Mouse (Mus musculus): Measurements from ENCODE around the gene Olfr521. TPM values are rescaled to one million over a fixed set of nuclear protein-coding genes. Genes with fewer than 3 reads are reported as not detected.

Olfr521 gene
- total and polyA plus RNA-seq, 3 experiments, result not detected

- DNase-seq (ENCODE audit: extremely low read depth), result peak; percentile 95
These were observed 32.1 kb downstream of the Olfr521 start for GRCm38 (mm10) chr7:99795192-99795981.

GRCm38 (mm10) chr7:99796471-99796870, 33.2 kb downstream of the Olfr521 start:
- no peaks in the 10 kb centered on the region for H3K79me2 ChIP-seq (replicated peaks; ENCODE audit: control insufficient read depth, extremely low read depth, insufficient read depth, poor library complexity, severe bottlenecking)
- TF ChIP-seq CHD1 (IDR thresholded peaks at IDR 0.05; ENCODE audit: low read depth, low read length) (no peak), USF1 (IDR thresholded peaks at IDR 0.05; ENCODE audit: low read depth, low read length) (no peak), CHD2 (IDR thresholded peaks at IDR 0.05; ENCODE audit: low read length) (no peak), ZKSCAN1 (IDR thresholded peaks at IDR 0.05; ENCODE audit: borderline replicate concordance, low read depth, low read length) (no peak), NRF1 (IDR thresholded peaks at IDR 0.05; ENCODE audit: low read depth, low read length) (no peak)
- peaks cover 22% of the 10 kb centered on the region for H3K9me3 ChIP-seq (replicated peaks; ENCODE audit: low read length)
- in situ Hi-C loops (cut with MboI; ENCODE audit: low pct_ligation_motif_present, low pct_unique_long_range_greater_than_20kb, low sequenced_read_pairs), result loop anchor here (5.0 kb wide), 2 partner anchors 134 to 179 kb away; no protein-coding TSS in a partner anchor
- H3K9ac ChIP-seq (ENCODE audit: insufficient read depth, low read depth), result no peak overlapping the region
- H3K27me3 ChIP-seq (replicated peaks), result no peaks in the 10 kb centered on the region
- no peaks in the 10 kb centered on the region for H3K36me3 ChIP-seq (replicated peaks in 1 of 2; ENCODE audit: control insufficient read depth in 1 of 2, insufficient read depth in 1 of 2, low read length in 1 of 2)
- H3K27ac ChIP-seq (ENCODE audit: insufficient read depth, low read depth), result no peak overlapping the region
- no peak overlapping the region for H3K4me2 ChIP-seq (ENCODE audit: insufficient read depth, low read depth, poor library complexity, severe bottlenecking)
- dilution Hi-C loops (cut with MboI; ENCODE audit: extremely low pct_ligation_motif_present, extremely low pct_unique_long_range_greater_than_20kb, low sequenced_read_pairs), result no loop called here
- no peak overlapping the region for H3K4me3 ChIP-seq (replicated peaks in 1 of 3; ENCODE audit: low read depth in 2 of 3, low read length in 2 of 3, poor library complexity in 1 of 3)
- H3K4me1 ChIP-seq (ENCODE audit: control insufficient read depth in 1 of 2, insufficient read depth in 2 of 2), result peaks cover 15 to 41% of the 10 kb centered on the region in 2 experiments
- DNase-seq (ENCODE audit: extremely low read depth), result no peak

More at GRCm38 (mm10) chr7:99795192-99795981, 32.1 kb downstream of the Olfr521 start:
- dilution Hi-C loops (cut with MboI; ENCODE audit: extremely low pct_ligation_motif_present, extremely low pct_unique_long_range_greater_than_20kb, low sequenced_read_pairs), result no loop called here
- Histone ChIP-seq H3K79me2 (replicated peaks; ENCODE audit: control insufficient read depth, extremely low read depth, insufficient read depth, poor library complexity, severe bottlenecking) (no peaks in the 10 kb centered on the region), H3K27me3 (replicated peaks) (no peaks in the 10 kb centered on the region), H3K4me1 (ENCODE audit: control insufficient read depth in 1 of 2, insufficient read depth in 2 of 2) (peaks cover 15 to 41% of the 10 kb centered on the region in 2 experiments), H3K4me2 (ENCODE audit: insufficient read depth, low read depth, poor library complexity, severe bottlenecking) (peak overlapping the region; percentile 47), H3K27ac (ENCODE audit: insufficient read depth, low read depth) (0 out of 2 replicates have a peak overlapping the region, but pooled peaks have one; percentile 2), H3K9me3 (replicated peaks; ENCODE audit: low read length) (peaks cover 23% of the 10 kb centered on the region), H3K4me3 (replicated peaks in 1 of 3; ENCODE audit: low read depth in 2 of 3, low read length in 2 of 3, poor library complexity in 1 of 3) (peak overlapping the region in 1 of 3 experiments; percentile 7), H3K36me3 (replicated peaks in 1 of 2; ENCODE audit: control insufficient read depth in 1 of 2, insufficient read depth in 1 of 2, low read length in 1 of 2) (no peaks in the 10 kb centered on the region), H3K9ac (ENCODE audit: insufficient read depth, low read depth) (no peak overlapping the region)
- TF ChIP-seq UBTF (IDR thresholded peaks at IDR 0.05; ENCODE audit: low read depth, low read length) (no peak), ELF1 (IDR thresholded peaks at IDR 0.05; ENCODE audit: low read depth, low read length) (no peak), JUN (IDR thresholded peaks at IDR 0.05; ENCODE audit: insufficient read depth, low read depth, low read length) (peak; percentile 87), PAX5 (IDR thresholded peaks at IDR 0.05; ENCODE audit: low read length) (no peak), E2F4 (IDR thresholded peaks at IDR 0.05; ENCODE audit: insufficient replicate concordance, low read depth, low read length) (no peak), ZKSCAN1 (IDR thresholded peaks at IDR 0.05; ENCODE audit: borderline replicate concordance, low read depth, low read length) (no peak), SMC3 (IDR thresholded peaks at IDR 0.05; ENCODE audit: low read depth, low read length) (no peak), TCF12 (IDR thresholded peaks at IDR 0.05; ENCODE audit: low read depth, low read length) (peak; percentile 69; the same call in 1 of the 2 replicates), CHD1 (IDR thresholded peaks at IDR 0.05; ENCODE audit: low read depth, low read length) (no peak), RCOR1 (conservative IDR thresholded peaks at IDR 0.05; ENCODE audit: low read depth, low read length) (no peak), RAD21 (IDR thresholded peaks at IDR 0.05; ENCODE audit: low read depth, low read length) (no peak), MYC (IDR thresholded peaks at IDR 0.05; ENCODE audit: low read depth, low read length) (0 out of 2 replicates have a peak, but pooled peaks have one; percentile 41), CHD2 (IDR thresholded peaks at IDR 0.05; ENCODE audit: low read length) (no peak), JUND (conservative IDR thresholded peaks at IDR 0.05; ENCODE audit: low read depth, low read length) (peak; percentile 85), TBP (conservative IDR thresholded peaks at IDR 0.05; ENCODE audit: low read depth, low read length) (0 out of 2 replicates have a peak, but pooled peaks have one; percentile 39), MAZ (IDR thresholded peaks at IDR 0.05; ENCODE audit: low read depth, low read length) (peak; percentile 58; the same call in 1 of the 2 replicates), USF1 (IDR thresholded peaks at IDR 0.05; ENCODE audit: low read depth, low read length) (no peak), CTCF (conservative IDR thresholded peaks at IDR 0.05 in 1 of 2, IDR thresholded peaks at IDR 0.05 in 1 of 2; ENCODE audit: low read depth in 2 of 2, low read length in 2 of 2) (no peak), USF2 (conservative IDR thresholded peaks at IDR 0.05; ENCODE audit: low read depth, low read length) (no peak), SIN3A (IDR thresholded peaks at IDR 0.05; ENCODE audit: low read length) (peak; percentile 60; the same call in 1 of the 2 replicates), NELFE (IDR thresholded peaks at IDR 0.05; ENCODE audit: low read depth, low read length) (no peak), HCFC1 (IDR thresholded peaks at IDR 0.05; ENCODE audit: low read depth, low read length) (no peak; the same call in 1 of the 2 replicates), ZNF384 (IDR thresholded peaks at IDR 0.05; ENCODE audit: low read depth, low read length) (no peak), ZMIZ1 (IDR thresholded peaks at IDR 0.05; ENCODE audit: low read depth, low read length) (no peak), POLR2AphosphoS2 (IDR thresholded peaks at IDR 0.05; ENCODE audit: low read depth, low read length) (no peak), EP300 (IDR thresholded peaks at IDR 0.05; ENCODE audit: low read length) (peak; percentile 64), GABPA (IDR thresholded peaks at IDR 0.05; ENCODE audit: insufficient replicate concordance, low read depth, low read length) (no peak), MAFK (IDR thresholded peaks at IDR 0.05; ENCODE audit: insufficient replicate concordance, low read length) (no peak), MXI1 (IDR thresholded peaks at IDR 0.05; ENCODE audit: low read depth, low read length) (0 out of 2 replicates have a peak, but pooled peaks have one; percentile 40), ZC3H11A (IDR thresholded peaks at IDR 0.05; ENCODE audit: low read depth, low read length) (no peak), NRF1 (IDR thresholded peaks at IDR 0.05; ENCODE audit: low read depth, low read length) (no peak), MAX (IDR thresholded peaks at IDR 0.05; ENCODE audit: low read length) (0 out of 2 replicates have a peak, but pooled peaks have one; percentile 32), BHLHE40 (IDR thresholded peaks at IDR 0.05; ENCODE audit: low read depth, low read length) (peak; percentile 56), MEF2A (IDR thresholded peaks at IDR 0.05; ENCODE audit: borderline replicate concordance, low read depth, low read length) (peak; percentile 59), ETS1 (conservative IDR thresholded peaks at IDR 0.05; ENCODE audit: low read depth, low read length) (peak; percentile 44; the same call in 1 of the 2 replicates), KAT2A (IDR thresholded peaks at IDR 0.05; ENCODE audit: insufficient replicate concordance, low read length) (no peak), POLR2A (IDR thresholded peaks at IDR 0.05; ENCODE audit: low read depth, low read length) (no peak), IRF4 (IDR thresholded peaks at IDR 0.05; ENCODE audit: low read depth, low read length) (0 out of 2 replicates have a peak, but pooled peaks have one; percentile 10)
- in situ Hi-C loops (cut with MboI; ENCODE audit: low pct_ligation_motif_present, low pct_unique_long_range_greater_than_20kb, low sequenced_read_pairs), result loop anchor here (5.0 kb wide), 2 partner anchors 133 to 178 kb away; no protein-coding TSS in a partner anchor

Data from CH12.LX (cell line).